Mouse (Mus musculus) megakaryocyte, embryonic 14.5 days (primary cell): Measurements from ENCODE around the gene Pld4.

ENCODE experiments used
- FLI1 ChIP-seq: IDR thresholded peaks from 2 replicates; pipeline ENCODE4 v1.6.1; 2012; ENCODE audit warnings: low read length, inconsistent platforms, mixed read lengths
- GATA1 ChIP-seq: IDR thresholded peaks from 3 replicates; pipeline ENCODE4 v1.6.1; 2012; ENCODE audit warnings: mixed read lengths, low read length, inconsistent platforms, borderline replicate concordance

GRCm38 (mm10) chr12:112807796-112808195 is 47.3 kb downstream of the Pld4 start:
- no peak for TF ChIP-seq GATA1
- TF ChIP-seq FLI1 = no peak
